Mouse (Mus musculus) T-helper 1 cell (primary cell): ENCODE results near the gene Ppm1g.
"Not testable (repeated sequence)": the region's sequence is repeated elsewhere in the genome, so short reads cannot be mapped to it uniquely, and the experiment has no call there.

ENCODE experiments used
- in situ Hi-C: fragments of 300-600 bp; cut with MboI, MseI; formaldehyde crosslinking; loops from one replicate; pipeline ENCODE4 v1.15.1; 2025; ENCODE audit warnings: high pct_unique_total_duplicates

Gene Ppm1g

DNA sequence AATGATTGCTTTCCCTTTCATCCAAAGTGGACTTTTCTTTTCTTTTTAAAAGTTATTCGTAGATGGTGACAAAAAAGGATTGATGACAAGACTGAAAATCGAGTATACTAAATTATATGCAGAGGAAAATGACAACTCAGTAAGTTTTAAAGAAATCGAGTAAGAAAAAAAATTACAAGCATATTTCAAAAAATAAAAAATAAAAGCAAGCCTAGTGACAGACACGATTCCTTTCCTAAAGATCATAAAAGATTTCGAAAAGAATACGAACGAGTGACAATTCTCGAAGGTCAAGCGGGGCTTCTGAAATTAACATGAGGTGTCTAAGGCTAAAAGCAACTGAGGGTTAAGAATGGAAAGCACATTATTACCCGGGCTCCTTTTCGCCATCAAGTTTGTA, 1.0 kb downstream of the Ppm1g start:
- in situ Hi-C loops, result no loop called here

- in situ Hi-C loops, result no loop called here
Observed at GRCm38 (mm10) chr5:31219070-31219469, 1.4 kb downstream of the Ppm1g start.

- in situ Hi-C loops, result no loop called here
Observed at GRCm38 (mm10) chr5:31218294-31218693, 2.2 kb downstream of the Ppm1g start.

- in situ Hi-C loops, result not testable (repeated sequence)
Observed at GRCm38 (mm10) chr5:31216554-31216953, 3.9 kb downstream of the Ppm1g start.

- in situ Hi-C loops, result no loop called here
Observed at GRCm38 (mm10) chr5:31204421-31204820, 16.1 kb downstream of the Ppm1g start.

DNA sequence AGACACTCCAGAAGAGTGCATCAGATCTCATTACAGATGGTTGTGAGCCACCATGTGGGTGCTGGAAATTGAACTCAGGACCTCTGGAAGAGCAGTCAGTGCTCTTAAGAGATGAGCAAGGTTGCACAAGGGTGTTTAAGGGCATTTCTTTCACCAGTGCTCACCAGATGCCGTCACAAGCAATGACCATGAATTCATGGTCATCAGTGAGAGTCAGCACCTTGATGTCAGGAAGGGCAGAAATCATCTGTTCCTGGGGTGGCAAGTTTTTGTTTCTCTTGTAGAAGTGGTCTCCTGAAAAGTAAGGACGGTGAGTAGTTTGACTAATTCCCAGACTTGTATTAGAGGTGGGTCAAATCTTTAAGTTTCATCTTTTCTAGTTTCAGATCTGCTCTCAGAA, 16.6 kb downstream of the Ppm1g start:
- in situ Hi-C loops, result no loop called here

DNA sequence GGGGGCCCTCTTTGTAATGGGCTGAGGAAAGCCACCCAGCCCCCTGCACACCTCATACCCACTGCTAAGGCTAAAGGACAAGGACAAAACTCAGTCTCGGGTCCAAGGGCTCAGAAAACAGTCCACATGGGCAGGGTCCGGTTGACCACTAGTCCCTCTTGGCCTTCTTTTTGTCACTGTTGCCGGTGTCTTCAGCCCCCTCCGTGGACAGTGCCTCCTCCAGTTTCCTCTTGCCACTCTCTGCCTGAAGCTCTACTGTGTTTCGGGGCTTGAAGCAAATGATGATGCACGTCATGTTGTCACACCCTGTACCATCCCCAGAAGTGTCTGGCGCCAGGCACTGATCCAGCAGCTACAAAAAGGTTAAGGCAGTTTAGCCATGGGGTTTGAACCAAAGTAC, 17.6 kb downstream of the Ppm1g start:
- in situ Hi-C loops, result no loop called here

- in situ Hi-C loops, result no loop called here
Observed at GRCm38 (mm10) chr5:31201742-31202590, 18.5 kb downstream of the Ppm1g start, which contains the start of gene Zfp513. TSS of gene Zfp513 (minus strand) at chr5:31202303.

- in situ Hi-C loops, result no loop called here
Observed at GRCm38 (mm10) chr5:31201042-31201741, 19.3 kb downstream of the Ppm1g start.

DNA sequence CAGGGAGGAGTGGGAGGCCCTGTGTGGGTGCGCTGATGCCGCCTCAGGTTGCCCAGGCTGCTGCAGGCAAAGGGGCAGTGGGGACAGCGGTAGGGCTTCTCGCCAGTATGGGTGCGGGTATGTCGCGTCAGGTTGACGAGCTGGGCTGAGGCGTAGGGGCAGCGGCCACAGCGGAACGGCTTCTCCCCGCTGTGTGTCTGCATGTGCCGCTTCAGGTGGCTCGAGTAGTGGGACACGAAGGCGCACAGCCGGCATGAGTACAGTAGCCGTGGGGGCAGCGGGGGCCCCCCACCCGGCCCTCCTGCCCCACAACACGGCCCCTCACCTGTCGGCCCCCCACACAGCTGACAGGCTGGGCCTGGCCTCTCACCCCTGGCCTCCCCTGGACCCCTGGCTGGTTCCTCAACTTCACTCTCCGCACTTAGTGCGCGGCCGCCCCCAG, 20.1 kb downstream of the Ppm1g start:
- in situ Hi-C loops, result no loop called here

- in situ Hi-C loops, result no loop called here
Observed at GRCm38 (mm10) chr5:31199893-31200292, 20.6 kb downstream of the Ppm1g start.

GRCm38 (mm10) chr5:31199321-31199892, 21.1 kb downstream of the Ppm1g start:
- in situ Hi-C loops, result no loop called here

- in situ Hi-C loops, result no loop called here
Observed at GRCm38 (mm10) chr5:31198616-31199320, 21.7 kb downstream of the Ppm1g start.

- in situ Hi-C loops, result no loop called here
Observed at GRCm38 (mm10) chr5:31198170-31198569, 22.3 kb downstream of the Ppm1g start.

DNA sequence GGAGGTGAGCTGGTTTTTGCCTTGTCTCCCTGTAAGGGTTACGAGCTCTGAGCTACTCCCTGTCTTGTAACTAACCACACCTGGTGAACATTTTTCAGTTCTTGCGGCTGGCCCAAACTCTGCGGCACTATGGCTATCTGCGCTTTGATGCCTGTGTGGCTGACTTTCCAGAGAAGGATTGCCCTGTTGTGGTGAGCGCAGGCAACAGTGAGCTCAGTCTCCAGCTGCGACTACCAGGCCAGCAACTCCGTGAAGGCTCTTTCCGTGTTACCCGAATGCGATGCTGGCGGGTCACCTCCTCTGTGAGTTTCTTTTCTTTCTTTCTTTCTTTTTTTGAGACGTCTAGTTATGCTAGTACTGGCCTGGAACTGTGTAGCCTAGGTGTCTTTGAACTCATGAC, 23.4 kb downstream of the Ppm1g start:
- in situ Hi-C loops, result no loop called here

DNA sequence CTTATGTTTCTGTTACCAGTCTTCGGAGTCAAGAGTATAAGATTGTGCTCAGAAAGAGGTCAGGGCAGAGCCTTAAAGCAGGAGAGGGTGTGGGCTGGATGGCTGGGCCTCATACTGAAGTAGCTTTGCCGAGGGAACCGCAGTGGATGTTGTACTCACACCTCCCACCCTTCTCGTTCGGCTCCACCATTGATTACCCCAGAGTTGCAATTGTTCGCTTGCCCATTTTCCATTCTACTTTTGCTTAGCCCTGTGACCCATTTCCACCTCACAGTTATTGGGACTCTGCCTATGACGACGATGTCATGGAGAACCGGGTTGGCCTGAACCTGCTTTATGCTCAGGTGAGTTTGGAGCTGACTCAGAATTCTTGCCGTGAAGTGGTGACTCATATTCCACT, 24.3 kb downstream of the Ppm1g start:
- in situ Hi-C loops, result no loop called here

- in situ Hi-C loops, result no loop called here
Observed at GRCm38 (mm10) chr5:31195671-31196070, 24.8 kb downstream of the Ppm1g start.

DNA sequence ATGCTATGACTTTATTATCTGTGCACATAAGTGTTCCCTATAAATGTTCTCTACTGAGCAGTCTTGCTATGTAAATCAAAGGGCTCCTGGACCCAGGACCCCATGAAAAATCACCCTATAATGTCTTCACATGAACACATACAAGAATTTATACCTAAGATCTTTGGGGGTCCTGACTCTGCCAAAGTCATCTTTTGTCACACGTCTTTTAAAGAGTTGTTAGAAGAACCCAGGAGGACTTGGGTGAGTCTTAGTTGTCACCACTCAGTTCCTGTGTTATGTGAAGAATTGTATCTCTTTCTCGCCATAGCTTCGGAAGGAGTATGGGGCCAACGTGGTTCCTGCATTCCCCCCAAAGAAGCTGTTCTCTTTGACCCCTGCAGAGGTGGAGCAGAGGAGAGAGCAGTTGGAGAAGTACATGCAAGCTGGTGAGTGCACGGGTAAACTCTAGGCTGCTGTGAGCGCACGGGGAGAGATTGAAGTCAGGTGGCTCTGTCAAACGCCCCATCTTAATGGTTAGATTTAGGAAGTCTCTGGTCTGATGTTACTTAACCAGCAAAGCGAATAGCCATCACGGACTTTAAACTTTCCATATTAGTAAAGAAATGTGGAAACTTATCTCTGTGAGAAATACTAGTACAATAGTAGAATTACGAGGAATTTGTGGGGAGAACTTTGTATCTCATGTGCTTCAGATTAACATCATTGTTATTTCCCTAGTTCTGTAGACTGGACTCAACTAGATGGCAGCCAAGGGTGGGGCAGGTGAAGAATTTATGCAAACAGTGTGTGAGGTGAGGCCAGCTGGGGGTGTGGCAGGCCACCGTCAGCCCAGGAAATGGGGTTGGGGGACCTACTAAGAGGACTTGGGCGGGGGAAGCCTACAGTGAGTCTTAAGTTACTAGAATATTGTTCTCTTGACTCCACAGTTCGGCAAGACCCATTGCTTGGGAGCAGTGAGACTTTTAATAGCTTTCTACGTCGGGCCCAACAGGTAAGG, 25.7 kb downstream of the Ppm1g start:
- in situ Hi-C loops, result no loop called here

DNA sequence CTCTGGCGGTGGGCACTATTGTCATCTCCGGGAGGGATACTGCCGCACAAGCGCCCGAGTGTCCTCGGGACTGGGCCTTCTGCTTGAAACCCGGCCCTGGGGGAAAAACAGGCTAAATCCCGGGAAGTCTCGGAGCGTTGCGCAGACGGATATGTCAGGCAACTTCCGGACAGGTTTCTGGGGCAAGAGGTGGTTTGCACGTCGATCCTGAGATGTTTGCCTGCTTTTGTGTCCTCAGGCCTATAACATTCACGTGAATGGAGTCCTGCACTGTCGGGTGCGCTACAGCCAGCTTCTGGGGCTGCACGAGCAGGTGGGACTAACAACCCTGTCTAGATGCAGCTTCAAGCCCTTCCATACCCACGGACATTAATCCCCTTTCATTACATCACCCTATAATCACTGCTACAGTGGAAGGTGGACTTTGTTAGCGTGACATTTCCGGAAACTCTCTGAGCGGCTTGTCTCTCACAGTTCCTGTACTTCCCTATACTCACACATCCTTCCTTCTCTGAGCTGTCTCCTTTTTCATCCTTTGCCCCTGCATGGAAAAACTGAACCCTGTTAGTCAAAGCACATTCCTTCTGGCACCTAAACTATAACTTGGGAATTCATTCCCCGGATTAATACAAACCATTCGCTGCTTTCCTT, 26.7 kb downstream of the Ppm1g start:
- in situ Hi-C loops, result no loop called here

DNA sequence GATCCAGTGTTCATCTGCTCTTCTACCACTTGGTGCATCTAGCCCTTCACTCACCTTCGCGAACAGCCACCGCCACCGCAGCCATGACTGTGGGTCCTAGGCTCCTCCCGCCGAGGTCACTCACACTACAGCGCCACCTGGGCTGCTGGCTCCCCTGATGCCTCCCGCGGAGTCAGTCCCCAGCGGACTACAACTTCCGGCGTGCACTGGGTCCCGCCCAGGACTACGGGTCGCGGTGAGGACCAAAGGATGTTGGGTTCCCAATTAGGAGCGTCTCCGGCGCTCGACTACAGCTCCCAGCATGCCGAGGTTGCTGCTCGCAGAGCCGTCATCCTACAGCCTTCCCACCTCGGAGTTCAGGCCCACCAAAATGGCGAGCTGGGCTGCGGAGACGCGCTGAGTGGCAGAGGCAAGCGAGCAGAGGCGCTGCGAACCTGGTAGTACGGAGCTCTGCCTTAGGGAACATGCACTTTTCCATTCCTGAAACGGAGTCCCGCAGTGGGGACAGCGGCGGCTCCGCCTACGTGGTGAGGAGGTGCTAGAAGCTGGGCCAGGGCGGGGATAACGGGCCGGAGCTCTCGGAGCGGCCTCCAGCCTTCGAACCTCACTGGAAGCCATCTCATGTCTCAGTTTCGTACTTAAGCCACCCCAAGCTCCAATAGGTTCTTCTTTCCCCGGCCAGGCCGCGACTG, 27.4 kb downstream of the Ppm1g start, which contains the start of the genes Snx17 and Eif2b4:
Gene Snx17 (plus strand): TSS at position 289 of the 692 bp plus-strand sequence.
Gene Eif2b4 (minus strand): TSS at position 492 of the 692 bp plus-strand sequence.
- in situ Hi-C loops, result no loop called here
